Mouse (Mus musculus): ENCODE measurements around the gene Dhx32. TPM values are rescaled to one million over a fixed set of nuclear protein-coding genes. Genes with fewer than 3 reads are reported as not detected.

Gene Dhx32
- polyA plus RNA-seq (2015; fragmentation: Nextera tagmentation; extraction: Ambion mirVana) = 9.3 and 9.6 TPM in 2 replicates

- no peaks in the 10 kb centered on the region for H3K36me3 ChIP-seq (ENCODE audit: control insufficient read depth, insufficient read depth)
- H3K27ac ChIP-seq (ENCODE audit: low read length) = peak within 1 kb of the TSS; percentile 0; the same call in 1 of the 2 replicates
- peaks cover 6% of the 10 kb centered on the region for H3K4me1 ChIP-seq (ENCODE audit: control insufficient read depth, low read depth, low read length)
- H3K4me3 ChIP-seq (ENCODE audit: low read depth, low read length) = no peak within 1 kb of the TSS
- WGBS (ENCODE audit: insufficient replicate concordance) = 32% methylated on average over 18 of the region's 18 CpGs
- peak within 1 kb of the TSS; percentile 17; the same call in 1 of the 2 replicates for H3K4me2 ChIP-seq (ENCODE audit: low read depth, low read length)
- H3K9me3 ChIP-seq (replicated peaks; ENCODE audit: control insufficient read depth, low read length) = no peaks in the 10 kb centered on the region
- peak; percentile 84 for ATAC-seq (ENCODE audit: low read depth)
- H3K27me3 ChIP-seq (ENCODE audit: control insufficient read depth, insufficient read depth, low read depth, low read length) = no peaks in the 10 kb centered on the region
- H3K9ac ChIP-seq (ENCODE audit: low read depth, low read length) = no peak within 1 kb of the TSS
These were observed at the start of gene Dhx32 for GRCm38 (mm10) chr7:133782717-133783435. TSS of gene Dhx32 (minus strand) at chr7:133782726.

GRCm38 (mm10) chr7:133829579-133829978, 47.1 kb upstream of the Dhx32 start:
- Histone ChIP-seq H3K4me2 (ENCODE audit: low read depth, low read length) (no peak overlapping the region), H3K4me1 (ENCODE audit: control insufficient read depth, low read depth, low read length) (no peaks in the 10 kb centered on the region), H3K36me3 (ENCODE audit: control insufficient read depth, insufficient read depth) (no peaks in the 10 kb centered on the region), H3K9ac (ENCODE audit: low read depth, low read length) (no peak overlapping the region), H3K4me3 (ENCODE audit: low read depth, low read length) (no peak overlapping the region), H3K27ac (ENCODE audit: low read length) (no peak overlapping the region), H3K27me3 (ENCODE audit: control insufficient read depth, insufficient read depth, low read depth, low read length) (no peaks in the 10 kb centered on the region), H3K9me3 (replicated peaks; ENCODE audit: control insufficient read depth, low read length) (no peaks in the 10 kb centered on the region)
- no peak for ATAC-seq (ENCODE audit: low read depth)
- 15% methylated on average over 7 of the region's 7 CpGs for WGBS (ENCODE audit: insufficient replicate concordance)

GRCm38 (mm10) chr7:133828514-133828913, 46.0 kb upstream of the Dhx32 start:
- no peak overlapping the region for H3K9ac ChIP-seq (ENCODE audit: low read depth, low read length)
- H3K27ac ChIP-seq (ENCODE audit: low read length) = no peak overlapping the region
- no peaks in the 10 kb centered on the region for H3K4me1 ChIP-seq (ENCODE audit: control insufficient read depth, low read depth, low read length)
- H3K4me3 ChIP-seq (ENCODE audit: low read depth, low read length) = no peak overlapping the region
- H3K4me2 ChIP-seq (ENCODE audit: low read depth, low read length) = no peak overlapping the region
- H3K9me3 ChIP-seq (replicated peaks; ENCODE audit: control insufficient read depth, low read length) = no peaks in the 10 kb centered on the region; the same call in 1 of the 2 replicates
- 36% methylated on average over 4 of the region's 4 CpGs for WGBS (ENCODE audit: insufficient replicate concordance)
- ATAC-seq (ENCODE audit: low read depth) = no peak
- H3K36me3 ChIP-seq (ENCODE audit: control insufficient read depth, insufficient read depth) = no peaks in the 10 kb centered on the region
- H3K27me3 ChIP-seq (ENCODE audit: control insufficient read depth, insufficient read depth, low read depth, low read length) = no peaks in the 10 kb centered on the region

- H3K9me3 ChIP-seq (replicated peaks; ENCODE audit: control insufficient read depth, low read length) = no peaks in the 10 kb centered on the region; the same call in 1 of the 2 replicates
- H3K27me3 ChIP-seq (ENCODE audit: control insufficient read depth, insufficient read depth, low read depth, low read length) = no peaks in the 10 kb centered on the region
- no peaks in the 10 kb centered on the region for H3K36me3 ChIP-seq (ENCODE audit: control insufficient read depth, insufficient read depth)
- no peak overlapping the region for H3K4me2 ChIP-seq (ENCODE audit: low read depth, low read length)
- no peak overlapping the region for H3K9ac ChIP-seq (ENCODE audit: low read depth, low read length)
- H3K4me1 ChIP-seq (ENCODE audit: control insufficient read depth, low read depth, low read length) = no peaks in the 10 kb centered on the region
- H3K4me3 ChIP-seq (ENCODE audit: low read depth, low read length) = no peak overlapping the region
- 61% methylated on average over 2 of the region's 2 CpGs for WGBS (ENCODE audit: insufficient replicate concordance)
- ATAC-seq (ENCODE audit: low read depth) = no peak
- no peak overlapping the region for H3K27ac ChIP-seq (ENCODE audit: low read length)
These were observed 42.1 kb upstream of the Dhx32 start for GRCm38 (mm10) chr7:133824579-133824978.

- H3K4me3 ChIP-seq (ENCODE audit: low read depth, low read length) = no peak overlapping the region
- no peaks in the 10 kb centered on the region for H3K36me3 ChIP-seq (ENCODE audit: control insufficient read depth, insufficient read depth)
- ATAC-seq (ENCODE audit: low read depth) = no peak
- H3K27ac ChIP-seq (ENCODE audit: low read length) = no peak overlapping the region
- WGBS (ENCODE audit: insufficient replicate concordance) = 69% methylated on average over 6 of the region's 6 CpGs
- no peaks in the 10 kb centered on the region for H3K4me1 ChIP-seq (ENCODE audit: control insufficient read depth, low read depth, low read length)
- no peak overlapping the region for H3K4me2 ChIP-seq (ENCODE audit: low read depth, low read length)
- no peaks in the 10 kb centered on the region for H3K27me3 ChIP-seq (ENCODE audit: control insufficient read depth, insufficient read depth, low read depth, low read length)
- H3K9ac ChIP-seq (ENCODE audit: low read depth, low read length) = no peak overlapping the region
- no peaks in the 10 kb centered on the region; the same call in 1 of the 2 replicates for H3K9me3 ChIP-seq (replicated peaks; ENCODE audit: control insufficient read depth, low read length)
These were observed 41.2 kb upstream of the Dhx32 start for GRCm38 (mm10) chr7:133823751-133824150.

GRCm38 (mm10) chr7:133813331-133813730, 30.8 kb upstream of the Dhx32 start:
- no peaks in the 10 kb centered on the region for H3K27me3 ChIP-seq (ENCODE audit: control insufficient read depth, insufficient read depth, low read depth, low read length)
- H3K4me3 ChIP-seq (ENCODE audit: low read depth, low read length) = no peak overlapping the region
- H3K9ac ChIP-seq (ENCODE audit: low read depth, low read length) = no peak overlapping the region
- no peaks in the 10 kb centered on the region for H3K9me3 ChIP-seq (replicated peaks; ENCODE audit: control insufficient read depth, low read length)
- H3K27ac ChIP-seq (ENCODE audit: low read length) = no peak overlapping the region
- H3K4me1 ChIP-seq (ENCODE audit: control insufficient read depth, low read depth, low read length) = no peaks in the 10 kb centered on the region
- ATAC-seq (ENCODE audit: low read depth) = no peak
- WGBS (ENCODE audit: insufficient replicate concordance) = 63% methylated on average over 4 of the region's 4 CpGs
- no peak overlapping the region for H3K4me2 ChIP-seq (ENCODE audit: low read depth, low read length)
- no peaks in the 10 kb centered on the region for H3K36me3 ChIP-seq (ENCODE audit: control insufficient read depth, insufficient read depth)

GRCm38 (mm10) chr7:133812927-133813326, 30.4 kb upstream of the Dhx32 start:
- no peak overlapping the region for H3K4me2 ChIP-seq (ENCODE audit: low read depth, low read length)
- H3K4me3 ChIP-seq (ENCODE audit: low read depth, low read length) = no peak overlapping the region
- no peaks in the 10 kb centered on the region for H3K4me1 ChIP-seq (ENCODE audit: control insufficient read depth, low read depth, low read length)
- no peaks in the 10 kb centered on the region for H3K9me3 ChIP-seq (replicated peaks; ENCODE audit: control insufficient read depth, low read length)
- no peak overlapping the region for H3K27ac ChIP-seq (ENCODE audit: low read length)
- WGBS (ENCODE audit: insufficient replicate concordance) = 58% methylated on average over 7 of the region's 7 CpGs
- H3K36me3 ChIP-seq (ENCODE audit: control insufficient read depth, insufficient read depth) = no peaks in the 10 kb centered on the region
- H3K9ac ChIP-seq (ENCODE audit: low read depth, low read length) = no peak overlapping the region
- no peak for ATAC-seq (ENCODE audit: low read depth)
- H3K27me3 ChIP-seq (ENCODE audit: control insufficient read depth, insufficient read depth, low read depth, low read length) = no peaks in the 10 kb centered on the region

GRCm38 (mm10) chr7:133805614-133806175, 23.2 kb upstream of the Dhx32 start:
- ATAC-seq (ENCODE audit: low read depth) = no peak
- Histone ChIP-seq H3K9me3 (replicated peaks; ENCODE audit: control insufficient read depth, low read length) (no peaks in the 10 kb centered on the region), H3K27ac (ENCODE audit: low read length) (no peak overlapping the region), H3K36me3 (ENCODE audit: control insufficient read depth, insufficient read depth) (no peaks in the 10 kb centered on the region), H3K4me2 (ENCODE audit: low read depth, low read length) (no peak overlapping the region), H3K4me3 (ENCODE audit: low read depth, low read length) (no peak overlapping the region), H3K27me3 (ENCODE audit: control insufficient read depth, insufficient read depth, low read depth, low read length) (no peaks in the 10 kb centered on the region), H3K4me1 (ENCODE audit: control insufficient read depth, low read depth, low read length) (no peaks in the 10 kb centered on the region), H3K9ac (ENCODE audit: low read depth, low read length) (no peak overlapping the region)
- whole genome bisulfite sequencing (ENCODE audit: insufficient replicate concordance) = 43% methylated on average over 7 of the region's 7 CpGs

- WGBS (ENCODE audit: insufficient replicate concordance) = 52% methylated on average over 6 of the region's 6 CpGs
- no peak for ATAC-seq (ENCODE audit: low read depth)
These were observed 19.3 kb upstream of the Dhx32 start for GRCm38 (mm10) chr7:133801823-133802222.

More at GRCm38 (mm10) chr7:133801823-133802222, 19.3 kb upstream of the Dhx32 start:
- no peaks in the 10 kb centered on the region for H3K9me3 ChIP-seq (replicated peaks; ENCODE audit: control insufficient read depth, low read length)
- H3K36me3 ChIP-seq (ENCODE audit: control insufficient read depth, insufficient read depth) = no peaks in the 10 kb centered on the region
- no peak overlapping the region for H3K4me3 ChIP-seq (ENCODE audit: low read depth, low read length)
- H3K27me3 ChIP-seq (ENCODE audit: control insufficient read depth, insufficient read depth, low read depth, low read length) = no peaks in the 10 kb centered on the region
- no peak overlapping the region for H3K27ac ChIP-seq (ENCODE audit: low read length)
- no peaks in the 10 kb centered on the region for H3K4me1 ChIP-seq (ENCODE audit: control insufficient read depth, low read depth, low read length)
- no peak overlapping the region for H3K4me2 ChIP-seq (ENCODE audit: low read depth, low read length)
- H3K9ac ChIP-seq (ENCODE audit: low read depth, low read length) = no peak overlapping the region

All from liver, embryonic 16.5 days (tissue).